Mouse (Mus musculus) liver, embryonic 16.5 days (tissue): Measurements from ENCODE around the gene C2cd2l. TPM values are rescaled to one million over a fixed set of nuclear protein-coding genes. Genes with fewer than 3 reads are reported as not detected.

Experiments
- ATAC-seq: fragments of 200-750 bp; cut with Nextera tagmentation; 2 replicates; pipeline ENCODE4 v1.8.0; 2017; ENCODE audit warnings: low read depth, mild to moderate bottlenecking, moderate number of reproducible peaks, moderate library complexity
- H3K27ac ChIP-seq: fragments of 300-500 bp; sonication (generic); 2 replicates; pipeline ENCODE4 v1.5.1; 2014; ENCODE audit warnings: mild to moderate bottlenecking, low read length
- H3K27me3 ChIP-seq: fragments of 300-500 bp; sonication (generic); 2 replicates; pipeline ENCODE4 v1.6.1; 2014; ENCODE audit warnings: low read depth, low read length, mixed read lengths; ENCODE audit not compliant: control insufficient read depth, insufficient read depth
- H3K36me3 ChIP-seq: fragments of 300-500 bp; sonication (generic); 2 replicates; pipeline ENCODE4 v1.6.1; 2014; ENCODE audit warnings: mild to moderate bottlenecking; ENCODE audit not compliant: control insufficient read depth, insufficient read depth
- H3K4me1 ChIP-seq: fragments of 300-500 bp; sonication (generic); 2 replicates; pipeline ENCODE4 v1.6.1; 2014; ENCODE audit warnings: low read depth, low read length, mixed read lengths; ENCODE audit not compliant: control insufficient read depth
- H3K4me2 ChIP-seq: fragments of 300-500 bp; sonication (generic); 2 replicates; pipeline ENCODE4 v1.6.1; 2014; ENCODE audit warnings: low read depth, low read length, mixed read lengths
- H3K4me3 ChIP-seq: fragments of 300-500 bp; sonication (generic); 2 replicates; pipeline ENCODE4 v1.5.1; 2014; ENCODE audit warnings: low read depth, mild to moderate bottlenecking, low read length
- H3K9ac ChIP-seq: fragments of 300-500 bp; sonication (generic); 2 replicates; pipeline ENCODE4 v1.6.1; 2014; ENCODE audit warnings: low read depth, low read length
- H3K9me3 ChIP-seq: fragments of 300-500 bp; sonication (generic); replicated peaks from 2 replicates; pipeline ENCODE4 v1.6.1; 2016; ENCODE audit warnings: low read length; ENCODE audit not compliant: control insufficient read depth
- WGBS: fragments of 180-500 bp; shearing (Covaris S2); extraction: QIAGEN DNeasy Blood & Tissue Kit; methylation state at CpG from one replicate; pipeline ENCODE4 v1.1.7; 2014; ENCODE audit not compliant: insufficient replicate concordance; 5-methylcytosine and 5-hydroxymethylcytosine counted together
- microRNA-seq: library from miRNA; unstranded; fragments of <30 nt; microRNA quantifications from one replicate; pipeline ENCODE4, GENCODE M21; 2016
- polyA plus RNA-seq: library from polyadenylated mRNA; unstranded; fragments of >200 nt; fragmentation: Nextera tagmentation; extraction: Ambion mirVana; gene quantifications from 2 replicates; pipeline ENCODE4 v1.2.1, GENCODE M21; 2015

C2cd2l gene
- polyA plus RNA-seq, 1 experiment from 2014 or later: 7.8 TPM

- Histone ChIP-seq H3K9me3 (no peaks in the 10 kb centered on the region), H3K27ac (peak overlapping the region; percentile 87), H3K4me3 (peak overlapping the region; percentile 68), H3K36me3 (no peaks in the 10 kb centered on the region; the same call in 1 of the 2 replicates), H3K9ac (peak overlapping the region; percentile 85), H3K4me1 (peaks cover 16% of the 10 kb centered on the region), H3K27me3 (no peaks in the 10 kb centered on the region), H3K4me2 (peak overlapping the region; percentile 93)
- WGBS: 2% methylated on average over 28 of the region's 28 CpGs
- ATAC-seq: peak; percentile 90
Measured at GRCm38 (mm10) chr9:44268027-44268360, 52.1 kb downstream of the C2cd2l start.

GRCm38 (mm10) chr9:44267319-44268026, 52.6 kb downstream of the C2cd2l start:
- peak overlapping the region; percentile 87 for H3K27ac ChIP-seq

GRCm38 (mm10) chr9:44266478-44267226, 53.4 kb downstream of the C2cd2l start:
- Histone ChIP-seq H3K27ac (peak overlapping the region; percentile 87; the same call in 1 of the 2 replicates), H3K4me3 (peak overlapping the region; percentile 68; the same call in 1 of the 2 replicates)

More at GRCm38 (mm10) chr9:44267319-44268026, 52.6 kb downstream of the C2cd2l start:
- WGBS: 7% methylated on average over 21 of the region's 23 CpGs
- peak overlapping the region; percentile 85 for H3K9ac ChIP-seq
- H3K27me3 ChIP-seq: no peaks in the 10 kb centered on the region
- H3K9me3 ChIP-seq: no peaks in the 10 kb centered on the region
- 0 out of 2 replicates have a peak, but pooled peaks have one; percentile 17 for ATAC-seq
- H3K4me3 ChIP-seq: peak overlapping the region; percentile 68
- peaks cover 16% of the 10 kb centered on the region for H3K4me1 ChIP-seq
- H3K4me2 ChIP-seq: peak overlapping the region; percentile 93
- no peaks in the 10 kb centered on the region for H3K36me3 ChIP-seq

GRCm38 (mm10) chr9:44261388-44261787, 58.7 kb downstream of the C2cd2l start:
- Histone ChIP-seq H3K27ac (no peak overlapping the region), H3K27me3 (no peaks in the 10 kb centered on the region), H3K4me1 (no peaks in the 10 kb centered on the region; the same call in 1 of the 2 replicates), H3K9ac (no peak overlapping the region), H3K36me3 (no peaks in the 10 kb centered on the region), H3K4me2 (no peak overlapping the region), H3K4me3 (no peak overlapping the region), H3K9me3 (no peaks in the 10 kb centered on the region)
- 75% methylated on average over 14 of the region's 14 CpGs for WGBS
- ATAC-seq: no peak

More at GRCm38 (mm10) chr9:44266478-44267226, 53.4 kb downstream of the C2cd2l start:
- H3K9ac ChIP-seq: no peak overlapping the region
- 69% methylated on average over 8 of the region's 8 CpGs for WGBS
- no peaks in the 10 kb centered on the region for H3K27me3 ChIP-seq
- peak overlapping the region; percentile 93; the same call in 1 of the 2 replicates for H3K4me2 ChIP-seq
- H3K9me3 ChIP-seq: no peaks in the 10 kb centered on the region
- ATAC-seq: no peak
- H3K36me3 ChIP-seq: no peaks in the 10 kb centered on the region
- peaks cover 16% of the 10 kb centered on the region for H3K4me1 ChIP-seq

Small RNA genes within 50 kb of the gene (microRNA-seq; reads per million reads assigned to microRNA genes)
- 1.7 reads per million for gene Gm44335

Other genes with a start within 250 kb of the C2cd2l start
- gene Mfrp, start 218.6 kb downstream of the C2cd2l start, polyA plus RNA-seq: 0.04 TPM in 1 of 2 replicates, not detected in the other
- 0.29 and 0.52 TPM in 2 replicates for gene C1qtnf5, start 213.0 kb downstream of the C2cd2l start, polyA plus RNA-seq
- gene Gm49380, start 206.8 kb downstream of the C2cd2l start, polyA plus RNA-seq: 0.07 TPM in 1 of 2 replicates, not detected in the other
- 27.1 and 32.3 TPM in 2 replicates for gene Rnf26, start 206.8 kb downstream of the C2cd2l start, polyA plus RNA-seq
- 4.5 and 5.6 TPM in 2 replicates for gene Mcam, start 185.8 kb downstream of the C2cd2l start, polyA plus RNA-seq
- gene Cbl, start 86.2 kb downstream of the C2cd2l start, polyA plus RNA-seq: 4.4 and 5.0 TPM in 2 replicates
- gene Ccdc153, start 79.6 kb downstream of the C2cd2l start, polyA plus RNA-seq: not detected in 2 replicates
- 0.04 and 0.14 TPM in 2 replicates for gene Pdzd3, start 68.8 kb downstream of the C2cd2l start, polyA plus RNA-seq
- 4.3 and 5.0 TPM in 2 replicates for gene Nlrx1, start 51.7 kb downstream of the C2cd2l start, polyA plus RNA-seq
- 16.0 and 17.9 TPM in 2 replicates for gene Abcg4, start 31.7 kb downstream of the C2cd2l start, polyA plus RNA-seq
- 10.1 and 12.6 TPM in 2 replicates for gene Hinfp, start 14.6 kb downstream of the C2cd2l start, polyA plus RNA-seq
- gene Dpagt1, start 5.7 kb upstream of the C2cd2l start, polyA plus RNA-seq: 17.5 and 20.1 TPM in 2 replicates
- gene H2afx, start 14.4 kb upstream of the C2cd2l start, polyA plus RNA-seq: 191 and 216 TPM in 2 replicates
- 1,376 and 1,388 TPM in 2 replicates for gene Hmbs, start 23.9 kb upstream of the C2cd2l start, polyA plus RNA-seq
- 14.3 and 14.4 TPM in 2 replicates for gene Vps11, start 41.4 kb upstream of the C2cd2l start, polyA plus RNA-seq
- 14.3 and 14.5 TPM in 2 replicates for gene Hyou1, start 59.2 kb upstream of the C2cd2l start, polyA plus RNA-seq
- 65.1 and 81.4 TPM in 2 replicates for gene Slc37a4, start 76.6 kb upstream of the C2cd2l start, polyA plus RNA-seq
- 791 and 928 TPM in 2 replicates for gene Rps25, start 86.9 kb upstream of the C2cd2l start, polyA plus RNA-seq
- gene Trappc4, start 87.3 kb upstream of the C2cd2l start, polyA plus RNA-seq: 42.8 and 46.3 TPM in 2 replicates
- gene Ccdc84, start 98.3 kb upstream of the C2cd2l start, polyA plus RNA-seq: 12.2 and 16.3 TPM in 2 replicates
- not detected in 2 replicates for gene Foxr1, start 120.9 kb upstream of the C2cd2l start, polyA plus RNA-seq
- not detected in 2 replicates for gene Upk2, start 134.7 kb upstream of the C2cd2l start, polyA plus RNA-seq
- gene Bcl9l, start 162.5 kb upstream of the C2cd2l start, polyA plus RNA-seq: 2.2 TPM in 2 replicates
- 0.14 TPM in 1 of 2 replicates, not detected in the other for gene Cxcr5, start 241.6 kb upstream of the C2cd2l start, polyA plus RNA-seq